Mouse (Mus musculus) monocyte, adult 59 days (primary cell): ENCODE results near the gene Fbxl13. TPM values are rescaled to one million over a fixed set of nuclear protein-coding genes. Genes with fewer than 3 reads are reported as not detected.

Source experiments
- total RNA-seq, 2 experiments: library from RNA; stranded (reverse); gene quantifications; one replicate each; pipeline ENCODE4 v1.2.4; 2023

Gene Fbxl13
- not detected for total RNA-seq

GRCm38 (mm10) chr5:21645439-21646132 is at the start of gene Fbxl13, which contains the start of gene Armc10:
Gene Fbxl13, minus strand, starts transcription at chr5:21645634.
Gene Armc10, plus strand, starts transcription at chr5:21645813.

GRCm38 (mm10) chr5:21543409-21544201 is 101.8 kb downstream of the Fbxl13 start, which contains the start of gene Lrrc17:
Gene Lrrc17, plus strand, starts transcription at chr5:21543559.

Other genes with a start within 250 kb of the Fbxl13 start
- gene Ccdc146, start 221.0 kb downstream of the Fbxl13 start, total RNA-seq = not detected
- gene Fam185a, start 220.7 kb downstream of the Fbxl13 start, total RNA-seq = 1 to 10 TPM; 1.9 to 2.5 TPM
- not detected for gene Lrrc17, start 102.1 kb downstream of the Fbxl13 start, total RNA-seq
- gene Armc10, start 179 bp upstream of the Fbxl13 start, total RNA-seq = 10 to 100 TPM; 19.8 to 20.9 TPM
- 1 to 10 TPM in 1 of 2 experiments, under 1 TPM in 1; 0.76 to 1.4 TPM for gene Napepld, start 55.8 kb upstream of the Fbxl13 start, total RNA-seq
- gene Pmpcb, start 91.5 kb upstream of the Fbxl13 start, total RNA-seq = 10 to 100 TPM; 59.1 to 59.2 TPM
- gene Dnajc2, start 139.6 kb upstream of the Fbxl13 start, total RNA-seq = 10 to 100 TPM; 30.3 to 35.6 TPM
- gene Psmc2, start 139.6 kb upstream of the Fbxl13 start, total RNA-seq = 10 to 100 TPM; 57.3 to 61.5 TPM
- not detected for gene Slc26a5, start 220.0 kb upstream of the Fbxl13 start, total RNA-seq